Mouse (Mus musculus) limb, embryonic 13.5 days (tissue): ENCODE measurements at regions not wholly inside any gene's neighbourhood (a gene's known extent, or its start where the extent isn't known, plus 50 kb on each side); places are given as distances from the start of the nearest gene placed in this dataset.
"Not testable (repeated sequence)": the region's sequence is repeated elsewhere in the genome, so short reads cannot be mapped to it uniquely, and the experiment has no call there.

Experiments used
- ATAC-seq: fragments of 200-750 bp; cut with Nextera tagmentation; 2 replicates; pipeline ENCODE4 v1.8.0; 2017; ENCODE audit warnings: low read depth, moderate number of reproducible peaks, moderate TSS enrichment; ENCODE audit not compliant: low FRiP score
- H3K27ac ChIP-seq: fragments of 300-500 bp; sonication (generic); 2 replicates; pipeline ENCODE4 v1.5.1; 2015; ENCODE audit warnings: inconsistent platforms, mild to moderate bottlenecking, moderate library complexity
- H3K27me3 ChIP-seq: fragments of 300-500 bp; sonication (generic); 2 replicates; pipeline ENCODE4 v1.6.1; 2015; ENCODE audit warnings: mild to moderate bottlenecking, inconsistent platforms
- H3K36me3 ChIP-seq: fragments of 300-500 bp; sonication (generic); 2 replicates; pipeline ENCODE4 v1.6.1; 2015; ENCODE audit warnings: inconsistent platforms, mild to moderate bottlenecking, moderate library complexity
- H3K4me1 ChIP-seq: fragments of 300-500 bp; sonication (generic); 2 replicates; pipeline ENCODE4 v1.6.1; 2015; ENCODE audit warnings: inconsistent platforms
- H3K4me2 ChIP-seq: fragments of 300-500 bp; sonication (generic); replicated peaks from 2 replicates; pipeline ENCODE4 v1.6.1; 2015; ENCODE audit warnings: inconsistent platforms, mild to moderate bottlenecking, moderate library complexity
- H3K4me3 ChIP-seq: fragments of 300-500 bp; sonication (generic); 2 replicates; pipeline ENCODE4 v1.5.1; 2015; ENCODE audit warnings: moderate library complexity, mild to moderate bottlenecking, inconsistent platforms
- H3K9ac ChIP-seq: fragments of 300-500 bp; sonication (generic); 2 replicates; pipeline ENCODE4 v1.6.1; 2015; ENCODE audit warnings: mild to moderate bottlenecking, inconsistent platforms
- H3K9me3 ChIP-seq: fragments of 300-500 bp; sonication (generic); 2 replicates; pipeline ENCODE4 v1.6.1; 2016; ENCODE audit warnings: inconsistent platforms
- WGBS: fragments of 180-500 bp; shearing (Covaris S2); methylation state at CpG from one replicate; pipeline ENCODE4 v1.1.7; 2015; 5-methylcytosine and 5-hydroxymethylcytosine counted together

- WGBS = 54% methylated on average over 5 of the region's 5 CpGs
Measured at GRCm38 (mm10) chr4:22914886-22915285, 426.7 kb upstream of the Pou3f2 start.

GRCm38 (mm10) chr4:22892694-22893046 is 404.5 kb upstream of the Pou3f2 start:
- H3K9ac ChIP-seq = no peak overlapping the region
- H3K9me3 ChIP-seq = no peaks in the 10 kb centered on the region
- H3K4me2 ChIP-seq = no peak overlapping the region
- no peak for ATAC-seq
- no peaks in the 10 kb centered on the region for H3K36me3 ChIP-seq
- no peak overlapping the region for H3K27ac ChIP-seq
- no peak overlapping the region for H3K4me3 ChIP-seq
- H3K27me3 ChIP-seq = no peaks in the 10 kb centered on the region
- H3K4me1 ChIP-seq = no peaks in the 10 kb centered on the region
- 63% methylated on average over 4 of the region's 4 CpGs for WGBS

More at GRCm38 (mm10) chr4:22914886-22915285, 426.7 kb upstream of the Pou3f2 start:
- no peaks in the 10 kb centered on the region for H3K9me3 ChIP-seq
- ATAC-seq = no peak
- H3K4me3 ChIP-seq = no peak overlapping the region
- no peak overlapping the region for H3K9ac ChIP-seq
- no peaks in the 10 kb centered on the region for H3K36me3 ChIP-seq
- H3K27me3 ChIP-seq = no peaks in the 10 kb centered on the region
- no peaks in the 10 kb centered on the region for H3K4me1 ChIP-seq
- H3K4me2 ChIP-seq = no peak overlapping the region
- H3K27ac ChIP-seq = no peak overlapping the region

- Histone ChIP-seq H3K4me1 (no peaks in the 10 kb centered on the region), H3K9ac (no peak overlapping the region), H3K4me3 (no peak overlapping the region), H3K27me3 (no peaks in the 10 kb centered on the region), H3K36me3 (no peaks in the 10 kb centered on the region), H3K27ac (no peak overlapping the region), H3K4me2 (no peak overlapping the region), H3K9me3 (no peaks in the 10 kb centered on the region)
- no peak for ATAC-seq
- 60% methylated on average over 3 of the region's 3 CpGs for WGBS
Measured at GRCm38 (mm10) chr4:22891974-22892693, 404.0 kb upstream of the Pou3f2 start.

DNA sequence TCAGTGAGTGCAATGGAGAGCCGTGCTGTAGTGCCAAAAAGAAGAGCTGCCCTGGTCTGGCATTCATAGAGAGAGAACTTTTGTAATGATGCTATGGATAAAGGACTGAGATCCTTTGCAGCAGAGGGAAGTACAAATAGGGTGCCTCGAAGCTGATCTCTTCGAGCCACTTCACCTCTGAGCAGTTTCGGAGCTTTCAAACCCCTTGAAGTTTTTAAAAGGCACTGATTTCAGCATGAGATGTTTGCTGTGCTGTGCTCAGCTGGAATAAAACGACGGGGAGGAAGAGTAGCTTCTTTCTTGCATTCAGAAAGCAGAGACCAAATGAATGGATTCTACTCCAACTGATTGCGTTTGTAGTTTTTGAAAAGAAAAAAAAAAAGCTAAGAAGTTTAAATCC is 392.5 kb upstream of the Pou3f2 start:
- no peak overlapping the region for H3K27ac ChIP-seq
- no peak for ATAC-seq
- 49% methylated on average over 7 of the region's 7 CpGs for WGBS
- H3K9ac ChIP-seq = no peak overlapping the region
- H3K4me2 ChIP-seq = no peak overlapping the region
- no peaks in the 10 kb centered on the region for H3K36me3 ChIP-seq
- no peak overlapping the region for H3K4me3 ChIP-seq
- no peaks in the 10 kb centered on the region for H3K9me3 ChIP-seq
- no peaks in the 10 kb centered on the region for H3K27me3 ChIP-seq
- no peaks in the 10 kb centered on the region for H3K4me1 ChIP-seq

- 79% methylated on average over 3 of the region's 3 CpGs for WGBS
- ATAC-seq = no peak
- Histone ChIP-seq H3K4me1 (no peaks in the 10 kb centered on the region), H3K9me3 (no peaks in the 10 kb centered on the region), H3K27ac (no peak overlapping the region), H3K4me2 (no peak overlapping the region), H3K4me3 (no peak overlapping the region), H3K36me3 (no peaks in the 10 kb centered on the region), H3K9ac (no peak overlapping the region), H3K27me3 (no peaks in the 10 kb centered on the region)
Measured at GRCm38 (mm10) chr4:22875392-22875791, 387.2 kb upstream of the Pou3f2 start.

GRCm38 (mm10) chr4:22836124-22836445 is 347.9 kb upstream of the Pou3f2 start:
- no peak for ATAC-seq
- Histone ChIP-seq H3K4me1 (0 out of 2 replicates have a peak, but pooled peaks cover 8% of the 10 kb centered on the region), H3K9me3 (no peaks in the 10 kb centered on the region), H3K4me2 (peak overlapping the region; percentile 42; the same call in 1 of the 2 replicates), H3K36me3 (no peaks in the 10 kb centered on the region), H3K27me3 (no peaks in the 10 kb centered on the region), H3K9ac (no peak overlapping the region), H3K4me3 (no peak overlapping the region), H3K27ac (no peak overlapping the region)
- 88% methylated on average over 7 of the region's 7 CpGs for WGBS

GRCm38 (mm10) chr4:22835381-22836123 is 347.4 kb upstream of the Pou3f2 start:
- Histone ChIP-seq H3K4me2 (peak overlapping the region; percentile 42), H3K27me3 (no peaks in the 10 kb centered on the region), H3K36me3 (no peaks in the 10 kb centered on the region), H3K9ac (no peak overlapping the region), H3K27ac (no peak overlapping the region), H3K4me3 (no peak overlapping the region), H3K4me1 (0 out of 2 replicates have a peak, but pooled peaks cover 8% of the 10 kb centered on the region), H3K9me3 (no peaks in the 10 kb centered on the region)
- 19% methylated on average over 9 of the region's 9 CpGs for WGBS
- peak; percentile 76 for ATAC-seq

DNA sequence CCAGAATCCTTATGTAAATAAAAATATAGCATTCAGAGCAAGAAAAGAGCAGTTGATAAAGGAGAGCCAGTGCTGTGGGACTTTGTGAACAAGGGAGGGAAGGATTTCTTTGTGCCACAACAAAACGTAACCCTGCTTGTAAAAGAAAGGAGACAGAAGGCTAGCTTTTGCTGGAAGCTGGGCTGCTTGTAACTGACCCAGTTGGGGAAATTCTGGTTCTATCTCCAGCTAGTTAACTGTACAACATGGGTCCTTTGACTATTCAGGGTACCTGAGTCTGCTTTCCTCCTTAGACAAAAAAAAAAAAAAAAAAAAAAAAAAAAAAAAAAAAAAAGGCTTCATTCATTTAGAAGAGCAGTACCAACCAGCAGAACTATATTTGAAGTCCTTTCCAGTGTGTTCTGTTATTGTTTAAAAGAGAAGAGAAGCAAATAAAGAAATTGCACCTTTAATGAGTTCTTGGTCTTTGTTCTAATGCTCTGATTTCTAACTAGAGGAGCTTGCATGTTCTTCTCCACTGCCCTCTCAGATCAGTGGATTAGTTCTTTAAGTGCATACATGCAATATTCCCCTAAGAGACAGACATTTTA is 345.8 kb upstream of the Pou3f2 start:
- ATAC-seq = no peak
- Histone ChIP-seq H3K4me3 (no peak overlapping the region), H3K27me3 (no peaks in the 10 kb centered on the region), H3K9ac (no peak overlapping the region), H3K4me2 (no peak overlapping the region), H3K9me3 (no peaks in the 10 kb centered on the region), H3K36me3 (no peaks in the 10 kb centered on the region), H3K27ac (no peak overlapping the region), H3K4me1 (0 out of 2 replicates have a peak, but pooled peaks cover 8% of the 10 kb centered on the region)
- WGBS = 38% methylated on average over 1 of the region's 1 CpGs

DNA sequence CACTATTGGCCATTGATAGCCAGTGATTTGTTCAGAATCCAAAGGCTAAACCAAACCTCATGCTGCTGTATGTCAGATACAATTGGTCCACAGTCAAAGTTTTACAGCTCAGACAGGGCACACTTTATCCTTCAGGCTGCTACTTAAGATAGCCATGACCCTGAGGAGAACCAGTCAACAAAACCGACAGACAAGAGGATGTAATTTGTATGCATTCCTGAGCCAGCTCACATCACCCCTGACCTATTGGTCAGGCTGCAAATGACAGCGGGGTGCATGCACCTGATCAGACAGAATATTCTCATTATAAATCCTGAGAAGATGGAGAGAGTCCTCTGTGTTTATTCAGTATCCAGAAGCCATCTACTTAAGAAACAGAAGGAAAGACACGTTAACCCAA is 315.5 kb upstream of the Pou3f2 start:
- Histone ChIP-seq H3K4me3 (no peak overlapping the region), H3K27ac (no peak overlapping the region), H3K9ac (no peak overlapping the region), H3K27me3 (no peaks in the 10 kb centered on the region), H3K36me3 (no peaks in the 10 kb centered on the region), H3K4me1 (no peaks in the 10 kb centered on the region), H3K9me3 (no peaks in the 10 kb centered on the region), H3K4me2 (no peak overlapping the region)
- WGBS = 42% methylated on average over 3 of the region's 3 CpGs
- ATAC-seq = no peak

GRCm38 (mm10) chr4:22792826-22793225 is 304.7 kb upstream of the Pou3f2 start:
- Histone ChIP-seq H3K9me3 (no peaks in the 10 kb centered on the region), H3K4me3 (no peak overlapping the region), H3K4me2 (no peak overlapping the region), H3K27ac (no peak overlapping the region), H3K27me3 (no peaks in the 10 kb centered on the region), H3K9ac (no peak overlapping the region), H3K36me3 (no peaks in the 10 kb centered on the region), H3K4me1 (no peaks in the 10 kb centered on the region)
- ATAC-seq = no peak
- 60% methylated on average over 1 of the region's 1 CpGs for WGBS

DNA sequence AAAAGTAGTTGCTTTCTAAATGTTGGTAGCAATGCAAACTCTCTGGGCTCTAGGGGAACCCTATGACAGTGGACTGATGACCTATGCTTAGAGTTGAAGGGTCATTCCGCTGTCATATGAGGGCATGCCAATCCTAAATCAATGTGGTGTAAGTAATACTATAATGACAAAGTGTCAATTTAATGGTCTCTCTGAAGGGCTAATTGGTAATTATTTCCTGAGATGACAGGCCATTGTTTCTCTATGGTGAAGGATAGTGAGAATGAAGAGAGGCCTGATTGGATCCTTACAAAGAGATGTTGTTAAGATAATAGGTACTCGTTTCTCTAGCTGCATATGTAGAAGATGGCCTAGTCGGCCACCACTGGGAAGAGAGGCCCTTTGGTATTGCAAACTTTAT is 299.7 kb upstream of the Pou3f2 start:
- no peak for ATAC-seq
- Histone ChIP-seq H3K4me1 (no peaks in the 10 kb centered on the region), H3K9me3 (no peaks in the 10 kb centered on the region), H3K4me3 (no peak overlapping the region), H3K4me2 (no peak overlapping the region), H3K9ac (no peak overlapping the region), H3K27me3 (no peaks in the 10 kb centered on the region), H3K27ac (no peak overlapping the region), H3K36me3 (no peaks in the 10 kb centered on the region)
- WGBS = 68% methylated on average over 3 of the region's 3 CpGs

GRCm38 (mm10) chr4:22763026-22763425 is 274.9 kb upstream of the Pou3f2 start:
- not testable (repeated sequence) for H3K36me3 ChIP-seq, H3K27me3 ChIP-seq, H3K9ac ChIP-seq, ATAC-seq, H3K9me3 ChIP-seq, H3K27ac ChIP-seq, H3K4me1 ChIP-seq, H3K4me2 ChIP-seq, H3K4me3 ChIP-seq
- WGBS = 89% methylated on average over 4 of the region's 4 CpGs
